In genomic region chr12:117255776-117256342, GRCm38 (mm10) we compare ENCODE assay signal across 17 mouse cellular contexts.
DNase-seq lines count a peak whose midpoint lies in the region; ATAC-seq and TF ChIP-seq lines count a peak whose summit lies in the region.
"Had no signal": no experiment of that assay in that cellular context is flagged by ENCODE, and none has a peak within 500 bp of the region (broad histone marks: within the 10 kb centered on the region; RNA-seq: fewer than 3 reads in every experiment).

No protein-coding gene starts in this region.

- DNase-seq in layer of hippocampus, adult 2 months (ENCODE audit: low spot score in 2 of 2): no peak
- DNase-seq in layer of hippocampus, postnatal 10 days (ENCODE audit: low spot score in 2 of 2): no peak
- DNase-seq in embryonic facial prominence, embryonic 10.5 days (ENCODE audit: low spot score): no peak
- peak; percentile 94 for DNase-seq in midbrain, embryonic 11.5 days (ENCODE audit: low spot score, missing footprints)
- DNase-seq in MN1 (ENCODE audit: low spot score): no peak
- no peak for DNase-seq in layer of hippocampus, adult 11-12 months (ENCODE audit: low spot score)
- DNase-seq: cerebellum, adult 9-10 months; gastrocnemius, postnatal 25 days; kidney, adult 2 months; kidney, postnatal 36 days; right cerebral cortex, postnatal 14 days; thymus, postnatal 36 days had no signal

- ATAC-seq in forebrain, embryonic 13.5 days: no peak
- ATAC-seq in midbrain, embryonic 11.5 days (ENCODE audit: low FRiP score): no peak

- H3K9ac ChIP-seq in forebrain, embryonic 13.5 days: no peak overlapping the region
- H3K9ac ChIP-seq in midbrain, embryonic 11.5 days (ENCODE audit: low read length): peak overlapping the region; percentile 12; the same call in 1 of the 2 replicates
- H3K9ac ChIP-seq: neural tube, embryonic 12.5 days had no signal

- H3K4me1 ChIP-seq in embryonic facial prominence, embryonic 10.5 days: peaks cover 62% of the 10 kb centered on the region
- peaks cover 64% of the 10 kb centered on the region for H3K4me1 ChIP-seq in forebrain, embryonic 13.5 days
- H3K4me1 ChIP-seq in midbrain, embryonic 11.5 days (ENCODE audit: control insufficient read depth, insufficient read depth, low read length): peaks cover 86% of the 10 kb centered on the region

- H3K36me3 ChIP-seq in embryonic facial prominence, embryonic 10.5 days (replicated peaks): peaks cover 24% of the 10 kb centered on the region
- peaks cover 16% of the 10 kb centered on the region for H3K36me3 ChIP-seq in forebrain, embryonic 13.5 days (ENCODE audit: poor library complexity, severe bottlenecking)
- peaks cover 15% of the 10 kb centered on the region for H3K36me3 ChIP-seq in midbrain, embryonic 11.5 days (ENCODE audit: control insufficient read depth, insufficient read depth, low read length)
- H3K36me3 ChIP-seq: limb, embryonic 10.5 days; neural tube, embryonic 12.5 days had no signal

- H3K4me3 ChIP-seq in layer of hippocampus, adult 2 months: no peak overlapping the region
- no peak overlapping the region for H3K4me3 ChIP-seq in embryonic facial prominence, embryonic 10.5 days
- no peak overlapping the region for H3K4me3 ChIP-seq in forebrain, embryonic 13.5 days
- H3K4me3 ChIP-seq in midbrain, embryonic 11.5 days (ENCODE audit: low read depth, low read length): no peak overlapping the region
- H3K4me3 ChIP-seq: limb, embryonic 10.5 days; neural tube, embryonic 12.5 days had no signal

- H3K4me2 ChIP-seq in forebrain, embryonic 13.5 days: no peak overlapping the region
- H3K4me2 ChIP-seq in midbrain, embryonic 11.5 days: no peak overlapping the region
- H3K4me2 ChIP-seq: liver, embryonic 11.5 days; neural tube, embryonic 12.5 days had no signal

- no peak for TF ChIP-seq CTCF in layer of hippocampus, adult 2 months (conservative IDR thresholded peaks at IDR 0.05)

- peak overlapping the region; percentile 69 for H3K27ac ChIP-seq in layer of hippocampus, adult 2 months
- peak overlapping the region; percentile 21 for H3K27ac ChIP-seq in embryonic facial prominence, embryonic 10.5 days (replicated peaks)
- peak overlapping the region; percentile 78 for H3K27ac ChIP-seq in forebrain, embryonic 13.5 days
- peak overlapping the region; percentile 86 for H3K27ac ChIP-seq in midbrain, embryonic 11.5 days (ENCODE audit: low read depth, low read length)
- H3K27ac ChIP-seq: limb, embryonic 10.5 days; macrophage; neural tube, embryonic 12.5 days had no signal

- no peaks in the 10 kb centered on the region for H3K9me3 ChIP-seq in embryonic facial prominence, embryonic 10.5 days
- H3K9me3 ChIP-seq in forebrain, embryonic 13.5 days (replicated peaks): no peaks in the 10 kb centered on the region
- no peaks in the 10 kb centered on the region for H3K9me3 ChIP-seq in midbrain, embryonic 11.5 days (ENCODE audit: control insufficient read depth, low read length)
- H3K9me3 ChIP-seq: limb, embryonic 10.5 days; neural tube, embryonic 12.5 days had no signal

- 65% methylated on average over 2 of the region's 2 CpGs for WGBS in embryonic facial prominence, embryonic 10.5 days
- WGBS in forebrain, embryonic 13.5 days: 47% methylated on average over 2 of the region's 2 CpGs
- 51% methylated on average over 2 of the region's 2 CpGs for WGBS in midbrain, embryonic 11.5 days

- H3K27me3 ChIP-seq in embryonic facial prominence, embryonic 10.5 days (replicated peaks; ENCODE audit: low read depth, poor library complexity, severe bottlenecking): peaks cover 12% of the 10 kb centered on the region
- H3K27me3 ChIP-seq in forebrain, embryonic 13.5 days: no peaks in the 10 kb centered on the region; the same call in 1 of the 2 replicates
- no peaks in the 10 kb centered on the region for H3K27me3 ChIP-seq in midbrain, embryonic 11.5 days (ENCODE audit: control insufficient read depth, insufficient read depth, low read length)
- H3K27me3 ChIP-seq: neural tube, embryonic 12.5 days had no signal

Comparison
In these comparisons a context has a peak if more than half of its experiments do, and no peak if none do; other contexts are left out.
1. H3K27ac ChIP-seq: peak in every context shown above with its lines; median percentile 86 in midbrain, embryonic 11.5 days; 78 in forebrain, embryonic 13.5 days; 69 in layer of hippocampus, adult 2 months; 21 in embryonic facial prominence, embryonic 10.5 days.